8 mouse cellular contexts compared by ENCODE assay signal in genomic region chr17:94750136-94750729, GRCm38 (mm10). TPM values are rescaled to one million over a fixed set of nuclear protein-coding genes. Genes with fewer than 3 reads are reported as not detected.
DNase-seq lines count a peak whose midpoint lies in the region; ATAC-seq and TF ChIP-seq lines count a peak whose summit lies in the region.

No protein-coding gene starts in this region.

- H3K27me3 ChIP-seq in cerebellum, adult 2 months (ENCODE audit: control insufficient read depth, insufficient read depth, low read length): no peaks in the 10 kb centered on the region
- H3K27me3 ChIP-seq in testis, adult 2 months (ENCODE audit: control insufficient read depth, insufficient read depth, low read length): no peaks in the 10 kb centered on the region
- H3K27me3 ChIP-seq in limb, embryonic 13.5 days: no peaks in the 10 kb centered on the region
- H3K27me3 ChIP-seq in stomach, embryonic 14.5 days (ENCODE audit: control insufficient read depth, insufficient read depth, low read length): no peaks in the 10 kb centered on the region

- no peaks in the 10 kb centered on the region for H3K36me3 ChIP-seq in testis, adult 2 months (ENCODE audit: control insufficient read depth, insufficient read depth, low read length)
- H3K36me3 ChIP-seq in limb, embryonic 13.5 days: peaks cover 6% of the 10 kb centered on the region
- H3K36me3 ChIP-seq in stomach, embryonic 14.5 days (ENCODE audit: control insufficient read depth, insufficient read depth, low read length): no peaks in the 10 kb centered on the region

- no peak for TF ChIP-seq POLR2A in cerebellum, adult 2 months (IDR thresholded peaks at IDR 0.05; ENCODE audit: borderline replicate concordance, insufficient read depth, low read length)
- no peak for TF ChIP-seq POLR2A in testis, adult 2 months (IDR thresholded peaks at IDR 0.05; ENCODE audit: control insufficient read depth, low read depth, low read length)

- H3K27ac ChIP-seq in cerebellum, adult 2 months (ENCODE audit: insufficient read depth, low read length): no peak overlapping the region
- H3K27ac ChIP-seq in testis, adult 2 months (ENCODE audit: control insufficient read depth, insufficient read depth, low read depth, low read length): peak overlapping the region; percentile 90
- H3K27ac ChIP-seq in limb, embryonic 13.5 days: peak overlapping the region; percentile 93
- H3K27ac ChIP-seq in stomach, embryonic 14.5 days (ENCODE audit: low read length): peak overlapping the region; percentile 91; the same call in 1 of the 2 replicates

- H3K4me1 ChIP-seq in cerebellum, adult 2 months (ENCODE audit: control insufficient read depth, insufficient read depth, low read length): peaks cover 2% of the 10 kb centered on the region; the same call in 1 of the 2 replicates
- H3K4me1 ChIP-seq in testis, adult 2 months (ENCODE audit: control insufficient read depth, insufficient read depth, low read length): peaks cover 3% of the 10 kb centered on the region
- peaks cover 15% of the 10 kb centered on the region for H3K4me1 ChIP-seq in limb, embryonic 13.5 days
- H3K4me1 ChIP-seq in stomach, embryonic 14.5 days (ENCODE audit: control insufficient read depth, insufficient read depth, low read length): peaks cover 7% of the 10 kb centered on the region; the same call in 1 of the 2 replicates

- no peaks in the 10 kb centered on the region for H3K9me3 ChIP-seq in limb, embryonic 13.5 days
- no peaks in the 10 kb centered on the region for H3K9me3 ChIP-seq in stomach, embryonic 14.5 days (ENCODE audit: control insufficient read depth, low read depth, low read length)

- H3K4me3 ChIP-seq in cerebellum, adult 2 months (replicated peaks; ENCODE audit: insufficient read depth, low read depth, low read length): peak overlapping the region; percentile 92
- H3K4me3 ChIP-seq in testis, adult 2 months (ENCODE audit: control insufficient read depth, low read depth, low read length): peak overlapping the region; percentile 97
- H3K4me3 ChIP-seq in limb, embryonic 13.5 days: peak overlapping the region; percentile 66
- H3K4me3 ChIP-seq in stomach, embryonic 14.5 days (ENCODE audit: low read depth, low read length): peak overlapping the region; percentile 62

- peak overlapping the region; percentile 73 for H3K9ac ChIP-seq in limb, embryonic 13.5 days
- peak overlapping the region; percentile 41 for H3K9ac ChIP-seq in stomach, embryonic 14.5 days (replicated peaks; ENCODE audit: low read depth, low read length)

- TF ChIP-seq CTCF in cerebellum, adult 2 months (IDR thresholded peaks at IDR 0.05; ENCODE audit: borderline replicate concordance, insufficient read depth, low read depth, low read length): no peak
- TF ChIP-seq CTCF in testis, adult 2 months (IDR thresholded peaks at IDR 0.05; ENCODE audit: control insufficient read depth, insufficient read depth, insufficient replicate concordance, low read depth, low read length): no peak

- H3K4me2 ChIP-seq in limb, embryonic 13.5 days (replicated peaks): peak overlapping the region; percentile 80
- peak overlapping the region; percentile 57 for H3K4me2 ChIP-seq in stomach, embryonic 14.5 days (replicated peaks; ENCODE audit: low read depth, low read length)

- no peak for DNase-seq in cerebellum, adult 2 months
- no peak for DNase-seq in cerebellum, postnatal 25 days
- no peak for DNase-seq in testis, postnatal 14 days (ENCODE audit: low spot score)
- no peak for DNase-seq in thymus, postnatal 25 days
- DNase-seq in layer of hippocampus, adult 11-12 months (ENCODE audit: low spot score): no peak

- WGBS in cerebellum, adult 2 months: 2% methylated on average over 22 of the region's 22 CpGs
- 2% methylated on average over 22 of the region's 22 CpGs for WGBS in limb, embryonic 13.5 days
- 1% methylated on average over 22 of the region's 22 CpGs for WGBS in stomach, embryonic 14.5 days

- peak; percentile 39; the same call in 1 of the 2 replicates for ATAC-seq in limb, embryonic 13.5 days (ENCODE audit: low FRiP score, low read depth)
- peak; percentile 42 for ATAC-seq in stomach, embryonic 14.5 days (ENCODE audit: insufficient number of reproducible peaks, insufficient read depth, low FRiP score, low read depth)

RNA-seq across cellular contexts. Expression of gene Mettl4, which starts 0.4 kb away (rescaled TPM):
- 7.9 and 8.5 TPM in 2 replicates for polyA plus RNA-seq in cerebellum, adult 2 months (2012; rRNA removed)
- 6.5 and 7.1 TPM in 2 replicates for polyA plus RNA-seq in testis, adult 2 months (2012; rRNA removed)
- 22.6 and 24.3 TPM in 2 replicates for polyA plus RNA-seq in limb, embryonic 13.5 days (2015; fragmentation: Nextera tagmentation; extraction: Ambion mirVana)
- 26.2 and 27.2 TPM in 2 replicates for polyA plus RNA-seq in stomach, embryonic 14.5 days (2014; fragmentation: Nextera tagmentation; extraction: Ambion mirVana)
